Mouse (Mus musculus) heart, adult 11 months (tissue): Measurements from ENCODE around the gene Stpg2.
"Not testable (repeated sequence)": the region's sequence is repeated elsewhere in the genome, so short reads cannot be mapped to it uniquely, and the experiment has no call there.

Experiments used
- DNase-seq: peaks from one replicate; pipeline ENCODE4 v3.0.0; 2022

The Stpg2 gene

GRCm38 (mm10) chr3:139442170-139442569 lies 236.7 kb downstream of the Stpg2 start:
- DNase-seq, result no peak

GRCm38 (mm10) chr3:139495939-139496338 lies 290.4 kb downstream of the Stpg2 start:
- no peak for DNase-seq

DNA sequence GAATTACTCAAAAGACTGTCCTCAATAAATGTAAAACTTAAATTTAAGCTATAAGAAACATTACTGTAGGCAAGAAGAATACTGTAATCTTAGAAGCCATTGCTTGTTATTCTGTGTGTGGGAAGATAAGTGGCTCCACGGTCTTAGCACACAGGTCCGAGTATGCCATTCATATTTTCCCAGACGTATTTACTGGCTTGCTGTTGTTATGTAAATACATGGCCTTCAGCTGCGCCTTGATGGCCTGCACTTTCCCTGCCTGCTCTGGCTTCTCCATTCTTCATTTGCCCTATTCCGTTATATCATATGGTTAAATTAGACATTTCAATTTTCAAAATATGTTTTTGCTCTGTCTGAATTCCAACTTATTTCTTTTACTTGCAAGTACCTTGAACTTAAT lies 296.7 kb downstream of the Stpg2 start:
- no peak for DNase-seq

DNA sequence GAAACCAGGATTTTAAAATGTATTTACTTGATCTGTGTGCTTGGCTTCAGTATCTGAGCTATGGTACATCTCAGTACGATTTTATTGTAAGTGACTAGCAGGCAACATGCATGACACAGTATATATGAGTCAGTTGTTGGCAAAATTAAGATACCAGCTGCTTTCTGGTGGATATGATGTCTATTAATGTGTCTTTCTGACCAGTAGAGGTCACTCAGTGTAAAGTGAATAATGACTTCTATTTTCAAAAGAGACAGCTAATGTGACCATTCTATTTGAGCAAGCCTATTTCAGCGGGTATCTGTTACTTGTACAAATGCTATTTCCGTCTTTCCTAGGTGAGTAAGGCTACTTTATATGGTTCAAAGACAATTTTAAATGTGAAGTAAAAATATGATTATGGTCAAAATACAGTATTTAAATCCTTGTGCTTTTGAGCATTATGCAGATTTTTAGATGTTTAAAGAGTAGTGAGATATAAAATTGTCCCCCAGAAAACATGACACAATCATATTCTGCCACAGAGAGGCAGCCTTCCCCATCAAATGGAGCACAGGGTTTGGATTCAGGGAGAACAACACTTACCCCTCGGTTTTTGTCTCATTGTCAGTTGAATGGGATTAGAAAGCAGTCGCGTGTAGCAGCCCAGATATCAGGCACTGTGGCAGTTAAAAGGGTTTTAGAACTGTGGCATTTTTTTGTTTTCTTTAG lies 303.9 kb downstream of the Stpg2 start:
- DNase-seq, result no peak

DNA sequence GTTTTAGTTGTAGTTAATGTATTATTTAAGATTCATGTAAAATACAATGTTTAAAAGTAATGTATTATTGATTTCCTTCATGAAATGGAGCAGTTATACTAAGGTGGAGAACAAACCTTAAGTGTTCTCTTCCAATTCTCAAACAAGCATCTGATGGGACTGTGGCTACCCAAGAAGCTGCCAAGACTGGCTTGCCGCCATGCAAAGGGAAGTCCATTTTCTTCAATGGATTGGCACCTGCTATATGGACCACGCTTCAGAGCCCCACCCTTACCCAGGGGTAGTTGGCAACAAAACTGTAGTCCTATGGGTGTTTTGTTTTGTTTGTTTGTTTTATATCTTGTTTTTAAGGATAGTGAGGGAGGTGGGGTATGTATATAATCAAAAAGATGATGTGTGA lies 373.0 kb downstream of the Stpg2 start:
- DNase-seq, result no peak

DNA sequence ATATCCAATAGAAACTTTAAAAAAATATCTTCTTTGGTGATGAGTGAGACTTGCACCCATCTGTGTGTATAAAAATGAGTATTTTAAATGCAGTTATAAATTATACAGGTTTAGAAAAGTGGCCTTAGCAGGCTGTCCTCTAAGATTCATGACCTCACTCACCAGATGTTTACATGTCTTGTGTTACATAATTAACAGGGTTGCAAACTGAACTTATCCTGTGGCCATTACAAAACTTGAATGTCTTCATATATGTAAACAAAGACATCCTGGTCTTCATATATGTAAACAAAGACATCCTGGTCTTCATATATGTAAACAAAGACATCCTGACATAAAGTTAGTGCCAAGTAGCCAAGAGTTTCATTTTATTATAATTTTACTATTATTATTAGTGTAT lies 375.8 kb downstream of the Stpg2 start:
- no peak for DNase-seq

GRCm38 (mm10) chr3:139599508-139599907 lies 394.0 kb downstream of the Stpg2 start:
- no peak for DNase-seq

DNA sequence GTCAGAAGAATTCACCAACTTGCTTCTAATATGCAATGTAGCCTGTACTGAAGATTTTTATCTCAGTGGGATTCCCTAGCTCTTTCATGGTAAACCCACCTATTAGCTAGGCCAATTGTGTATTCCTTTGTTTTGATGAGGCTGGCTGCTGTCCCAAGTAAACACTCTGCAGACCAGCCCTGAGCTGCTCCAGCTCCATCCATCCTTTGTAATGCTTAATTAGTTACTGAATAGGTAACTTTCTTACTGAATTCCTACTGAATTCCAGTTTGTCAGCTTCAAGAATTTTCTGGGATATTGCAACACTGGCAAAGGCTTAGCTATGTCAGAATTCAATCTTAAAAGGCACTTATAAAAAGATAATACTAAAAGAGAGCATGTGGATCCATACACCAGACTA lies 402.8 kb downstream of the Stpg2 start:
- DNase-seq, result not testable (repeated sequence)

GRCm38 (mm10) chr3:139614641-139615040 lies 409.1 kb downstream of the Stpg2 start:
- DNase-seq, result no peak

DNA sequence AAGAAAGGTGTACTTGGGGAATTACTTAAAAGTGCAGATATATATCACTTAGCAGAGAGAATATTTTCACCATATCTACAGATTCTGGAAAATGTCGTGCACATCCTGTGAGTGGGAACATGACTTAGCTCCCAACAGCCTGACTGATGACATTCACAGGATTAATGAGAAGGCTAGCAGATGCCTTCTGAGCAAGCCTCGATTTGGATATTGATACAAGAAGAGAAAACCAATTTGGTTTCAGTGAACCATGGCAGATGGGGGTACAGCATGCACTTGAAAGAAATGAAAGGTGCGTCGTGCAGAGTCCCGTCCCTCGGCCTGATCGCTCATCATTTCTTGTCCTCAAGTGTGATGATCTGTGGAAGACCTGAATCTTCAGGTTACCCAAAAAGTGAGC lies 410.3 kb downstream of the Stpg2 start:
- DNase-seq, result no peak

- no peak for DNase-seq
Observed at GRCm38 (mm10) chr3:139637887-139638286, 432.4 kb downstream of the Stpg2 start.

GRCm38 (mm10) chr3:139651505-139651904 lies 446.0 kb downstream of the Stpg2 start:
- DNase-seq, result no peak

GRCm38 (mm10) chr3:139659416-139659815 lies 453.9 kb downstream of the Stpg2 start:
- no peak for DNase-seq

GRCm38 (mm10) chr3:139662241-139662640 lies 456.7 kb downstream of the Stpg2 start:
- DNase-seq, result no peak

GRCm38 (mm10) chr3:139663712-139664245 lies 458.3 kb downstream of the Stpg2 start:
- no peak for DNase-seq

DNA sequence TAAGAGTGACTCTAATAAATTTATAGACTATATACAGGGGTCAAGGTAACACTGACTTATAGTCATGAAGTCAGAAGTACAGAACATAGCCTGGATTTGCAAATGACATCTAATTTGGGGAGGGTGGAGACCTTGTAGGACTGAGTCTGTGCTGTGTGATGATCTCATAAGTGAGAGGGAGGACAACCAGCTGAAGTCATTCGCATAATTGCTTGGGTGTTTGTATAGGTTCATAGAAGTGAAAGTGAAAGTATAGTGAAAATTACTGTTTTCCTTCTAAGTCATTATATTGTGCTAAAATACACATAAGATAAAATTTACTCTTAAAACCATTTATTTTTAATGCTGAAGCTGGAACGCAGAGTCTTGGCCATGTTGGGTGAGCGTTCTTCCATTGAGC lies 459.6 kb downstream of the Stpg2 start:
- no peak for DNase-seq

GRCm38 (mm10) chr3:139676192-139676591 lies 470.7 kb downstream of the Stpg2 start:
- no peak for DNase-seq

GRCm38 (mm10) chr3:139676723-139677122 lies 471.2 kb downstream of the Stpg2 start:
- no peak for DNase-seq

GRCm38 (mm10) chr3:139704238-139704637 lies 498.7 kb downstream of the Stpg2 start:
- DNase-seq, result not testable (repeated sequence)

DNA sequence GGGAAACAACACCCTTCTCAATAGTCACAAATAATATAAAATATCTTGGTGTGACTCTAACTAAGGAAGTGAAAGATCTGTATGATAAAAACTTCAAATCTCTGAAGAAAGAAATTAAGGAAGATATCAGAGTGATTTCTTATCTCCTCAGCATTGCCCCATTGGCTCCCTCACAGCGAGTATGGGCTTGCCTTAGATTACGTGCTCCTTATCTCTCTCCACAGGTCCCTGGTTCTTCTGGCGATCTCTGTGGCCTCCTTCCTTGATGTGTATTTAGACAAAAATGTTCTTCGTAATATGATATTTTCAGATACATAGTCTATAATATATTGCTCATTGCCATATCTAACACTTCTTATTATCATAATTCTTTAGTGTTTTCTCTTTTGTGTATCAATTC lies 501.9 kb downstream of the Stpg2 start:
- DNase-seq, result not testable (repeated sequence)

GRCm38 (mm10) chr3:139709794-139710193 lies 504.3 kb downstream of the Stpg2 start:
- DNase-seq, result no peak

GRCm38 (mm10) chr3:139728751-139729150 lies 523.3 kb downstream of the Stpg2 start:
- DNase-seq, result no peak

GRCm38 (mm10) chr3:139729248-139729647 lies 523.8 kb downstream of the Stpg2 start:
- no peak for DNase-seq

GRCm38 (mm10) chr3:139733156-139733555 lies 527.7 kb downstream of the Stpg2 start:
- DNase-seq, result peak; percentile 66

DNA sequence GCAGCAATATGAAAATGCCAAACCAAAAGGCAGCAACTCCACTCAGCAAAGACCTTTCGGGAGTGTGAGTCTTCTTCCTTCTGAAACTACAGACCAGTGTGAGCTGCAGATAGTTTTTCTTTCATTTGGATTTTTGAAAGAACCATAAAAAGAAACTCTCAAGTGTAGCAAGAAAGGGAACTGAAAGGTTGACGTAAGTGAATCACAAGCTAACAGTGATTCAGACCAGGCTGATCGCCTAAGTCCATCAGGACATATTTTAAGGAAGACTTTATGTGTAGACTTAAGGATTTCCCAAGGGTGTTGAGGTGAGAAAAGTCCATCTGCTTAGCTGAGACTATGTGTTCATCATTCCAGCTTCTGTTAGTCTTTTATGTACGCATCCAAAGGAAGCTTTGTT lies 533.9 kb downstream of the Stpg2 start:
- no peak for DNase-seq
